Mouse (Mus musculus) frontal cortex, postnatal 36 days (tissue): ENCODE results near the gene Pabpc4l.
"Not testable (repeated sequence)": the region's sequence is repeated elsewhere in the genome, so short reads cannot be mapped to it uniquely, and the experiment has no call there.

Experiments
- DNase-seq, 2 experiments: peaks; one replicate each; pipeline ENCODE4 v3.0.0; 2022; ENCODE audit warnings: low spot score in 2 of 2

The Pabpc4l gene

DNA sequence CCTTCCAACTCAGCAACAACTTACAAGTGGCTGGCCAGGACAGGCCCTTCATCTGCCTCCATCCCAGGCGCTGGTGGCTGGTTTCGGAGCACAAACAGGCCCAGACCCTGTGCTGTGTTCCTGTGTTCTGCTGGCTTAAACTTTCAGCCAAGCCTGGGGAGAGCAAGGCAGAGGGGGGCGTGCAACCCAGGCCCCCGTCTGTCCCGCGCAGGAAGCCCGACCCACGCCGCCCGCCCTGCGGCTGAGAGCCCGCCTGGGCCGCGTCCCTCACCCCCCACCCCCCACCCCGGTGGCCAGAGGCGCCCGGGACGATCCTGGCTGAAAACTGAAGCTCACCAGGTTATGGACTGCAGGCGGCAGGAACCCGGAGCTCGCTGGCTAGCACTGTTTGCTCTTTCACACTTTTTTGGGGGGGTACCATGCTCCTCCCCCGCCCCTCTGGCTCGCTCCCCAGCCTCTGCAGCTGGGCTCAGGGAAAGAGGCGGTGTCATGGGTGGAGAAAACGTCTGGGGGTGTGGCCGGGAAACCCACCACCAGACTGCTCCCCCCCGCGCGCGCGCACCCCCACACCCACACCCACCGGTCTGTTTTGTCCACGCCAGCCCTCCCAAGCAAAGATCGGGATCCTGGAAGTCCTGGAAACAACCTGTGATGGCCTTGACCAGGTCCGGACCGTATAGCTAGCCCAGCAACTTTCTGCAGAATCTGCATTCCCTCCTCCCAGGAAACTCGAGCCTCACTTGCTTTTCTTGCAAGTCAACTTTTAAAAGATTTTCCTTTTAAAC lies at the start of gene Pabpc4l:
TSS of gene Pabpc4l (minus strand) at position 739 of the 785 bp plus-strand sequence.
- DNase-seq = peak in 1 of 2 experiments; percentile 1

DNA sequence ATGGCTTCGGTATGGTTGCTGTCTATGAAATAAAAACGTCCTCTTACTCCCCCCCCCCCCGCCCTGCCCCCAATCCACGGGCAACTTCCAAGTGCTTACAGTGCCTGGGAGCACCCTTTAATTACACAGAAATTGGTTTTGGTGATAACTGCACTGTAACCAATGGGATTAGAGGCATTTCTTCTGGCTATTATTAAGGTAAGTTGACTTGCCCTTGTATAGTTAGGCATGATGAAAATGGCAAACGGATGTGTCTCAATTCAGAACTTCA lies 42.9 kb upstream of the Pabpc4l start:
- DNase-seq = no peak

DNA sequence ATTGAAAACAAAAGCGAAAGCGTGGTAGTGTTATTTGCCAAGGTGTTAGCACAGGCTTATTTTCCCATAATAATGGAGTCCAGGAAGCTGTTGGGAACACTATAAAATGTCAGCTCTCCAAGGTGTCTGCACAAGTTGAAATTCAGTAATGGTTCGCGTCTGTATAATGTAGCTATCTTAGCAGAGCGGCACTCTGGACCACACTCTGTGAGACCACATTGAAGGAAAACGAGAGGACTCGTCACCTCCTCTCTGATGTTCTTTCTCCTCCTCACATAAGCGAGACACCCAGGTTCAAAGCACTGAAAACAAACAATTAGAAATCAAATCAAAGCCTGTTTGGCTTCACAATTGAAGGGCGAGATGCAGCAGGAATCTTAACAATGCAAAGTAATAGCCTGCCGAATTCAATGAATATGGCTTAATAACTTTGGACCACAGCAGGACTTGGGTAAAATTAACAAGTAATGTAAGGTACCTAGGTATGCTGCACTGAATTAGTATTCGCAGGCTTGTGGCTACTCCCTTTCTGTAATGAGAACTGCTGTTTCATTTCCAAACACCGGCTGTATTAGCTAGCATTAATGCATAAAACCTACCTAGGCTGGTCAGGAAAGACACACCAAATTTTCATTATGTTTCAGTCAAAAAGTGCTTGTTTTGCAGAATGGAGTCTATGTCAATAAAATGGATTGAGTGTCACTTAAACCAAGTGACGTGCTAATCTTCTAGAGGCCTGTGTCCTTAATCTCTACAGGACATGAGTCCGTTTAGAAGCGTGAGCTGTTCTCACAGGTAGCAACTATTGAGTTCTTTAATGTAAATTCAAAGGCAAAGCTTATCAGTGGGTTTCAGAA lies 42.3 kb upstream of the Pabpc4l start:
- DNase-seq = no peak

DNA sequence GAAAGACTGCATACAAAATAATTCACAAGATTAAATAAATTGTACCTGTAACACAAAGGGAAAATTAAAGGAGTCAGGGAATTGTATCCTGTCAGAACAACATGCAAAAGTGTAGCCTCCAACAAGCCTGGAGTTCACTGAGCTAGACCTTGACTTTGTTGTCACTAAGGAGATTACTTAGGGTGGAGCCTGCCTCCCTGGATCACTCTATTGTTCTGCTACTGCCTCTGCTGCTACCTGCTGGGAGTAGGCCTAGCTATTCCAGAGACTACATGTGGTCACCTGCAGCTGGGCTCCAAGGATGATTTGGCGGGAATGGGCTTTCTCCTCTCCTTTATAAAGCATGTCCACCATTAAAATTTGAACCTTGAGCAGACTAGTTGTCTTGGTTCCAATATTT lies 38.1 kb upstream of the Pabpc4l start:
- DNase-seq = not testable (repeated sequence)

DNA sequence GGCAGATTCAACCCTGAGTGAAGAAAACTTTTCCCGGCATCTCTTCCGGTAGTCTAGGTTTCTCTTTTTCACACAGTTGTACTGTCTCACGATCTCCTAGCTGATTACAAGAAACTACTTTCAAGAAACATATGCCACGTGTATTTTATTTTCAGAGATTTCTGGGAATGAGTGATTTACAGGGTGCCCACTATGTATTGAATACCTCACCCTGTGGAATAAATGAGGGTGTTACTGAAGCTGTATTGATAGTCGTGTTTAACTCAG lies 180 bp upstream of the Pabpc4l start:
- peak in 1 of 2 experiments; percentile 3 for DNase-seq

DNA sequence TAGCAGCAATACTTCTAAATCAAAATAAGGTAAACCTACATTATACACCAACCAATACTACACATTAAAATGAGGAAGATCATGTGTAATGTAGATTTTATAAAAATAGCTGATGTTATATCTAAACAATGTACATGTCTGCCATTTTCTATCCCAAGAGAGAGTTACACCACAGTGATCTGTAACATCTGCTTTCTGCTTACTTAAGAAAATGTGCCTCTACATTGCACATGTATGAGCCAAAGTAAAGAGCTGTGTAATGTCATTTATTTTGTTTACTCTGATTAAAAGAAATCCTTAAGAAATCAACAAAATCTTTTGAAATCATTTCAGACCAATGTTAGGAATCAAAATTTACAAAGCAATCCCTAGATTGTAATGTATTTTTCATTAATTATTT lies 16.6 kb downstream of the Pabpc4l start:
- no peak for DNase-seq
